Mouse (Mus musculus) right cerebral cortex, postnatal 4 days (tissue): ENCODE data around the gene Gm3415.
A peak's percentile ranks its signal among the peaks of the same experiment; 100 is the strongest.
"Not testable (repeated sequence)": the region's sequence is repeated elsewhere in the genome, so short reads cannot be mapped to it uniquely, and the experiment has no call there.

ENCODE experiments used
- DNase-seq: peaks from one replicate; pipeline ENCODE4 v3.0.0-alpha.2; 2022

The Gm3415 gene

DNA sequence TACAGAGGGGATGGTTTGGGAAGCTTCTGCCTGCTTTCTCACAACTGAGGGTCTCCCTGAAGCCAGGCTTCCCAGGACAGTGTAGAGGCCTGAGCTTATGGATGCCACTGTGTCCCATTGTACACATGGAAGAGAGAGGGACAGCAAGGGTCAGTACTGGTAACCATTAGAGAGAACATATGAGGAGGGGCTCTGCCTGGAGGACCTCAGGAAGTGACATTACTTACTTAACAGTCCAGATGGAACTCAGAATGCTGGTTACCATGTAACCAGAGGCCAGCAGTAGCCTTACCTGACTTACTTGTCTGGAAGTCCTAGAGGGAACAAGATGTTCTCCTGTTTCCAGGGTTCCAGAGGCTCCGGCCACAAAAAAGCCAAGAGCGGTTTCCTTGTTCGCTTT is at the start of gene Gm3415:
Gene Gm3415 (plus strand): TSS at position 301 of the 400 bp plus-strand sequence.
- not testable (repeated sequence) for DNase-seq

DNA sequence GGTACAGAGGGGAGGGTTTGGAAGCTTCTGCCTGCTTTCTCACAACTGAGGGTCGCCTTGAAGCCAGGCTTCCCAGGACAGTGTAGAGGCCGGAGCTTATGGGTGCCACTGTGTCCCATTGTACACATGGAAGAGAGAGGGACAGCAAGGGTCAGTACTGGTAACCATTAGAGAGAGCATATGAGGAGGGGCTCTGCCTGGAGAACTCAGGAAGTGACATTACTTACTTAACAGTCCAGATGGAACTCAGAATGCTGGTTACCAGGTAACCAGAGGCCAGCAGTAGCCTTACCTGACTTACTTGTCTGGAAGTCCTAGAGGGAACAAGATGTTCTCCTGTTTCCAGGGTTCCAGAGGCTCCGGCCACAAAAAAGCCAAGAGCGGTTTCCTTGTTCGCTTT is 42.1 kb upstream of the Gm3415 start, which contains the start of gene Gm3402:
Gene Gm3402 (plus strand): TSS at position 301 of the 400 bp plus-strand sequence.
- DNase-seq: not testable (repeated sequence)

DNA sequence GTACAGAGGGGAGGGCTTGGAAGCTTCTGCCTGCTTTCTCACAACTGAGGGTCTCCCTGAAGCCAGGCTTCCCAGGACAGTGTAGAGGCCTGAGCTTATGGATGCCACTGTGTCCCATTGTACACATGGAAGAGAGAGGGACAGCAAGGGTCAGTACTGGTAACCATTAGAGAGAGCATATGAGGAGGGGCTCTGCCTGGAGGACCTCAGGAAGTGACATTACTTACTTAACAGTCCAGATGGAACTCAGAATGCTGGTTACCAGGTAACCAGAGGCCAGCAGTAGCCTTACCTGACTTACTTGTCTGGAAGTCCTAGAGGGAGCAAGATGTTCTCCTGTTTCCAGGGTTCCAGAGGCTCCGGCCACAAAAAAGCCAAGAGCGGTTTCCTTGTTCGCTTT is 30.4 kb upstream of the Gm3415 start, which contains the start of gene Gm3404:
Gene Gm3404 (plus strand): TSS at position 301 of the 400 bp plus-strand sequence.
- not testable (repeated sequence) for DNase-seq

DNA sequence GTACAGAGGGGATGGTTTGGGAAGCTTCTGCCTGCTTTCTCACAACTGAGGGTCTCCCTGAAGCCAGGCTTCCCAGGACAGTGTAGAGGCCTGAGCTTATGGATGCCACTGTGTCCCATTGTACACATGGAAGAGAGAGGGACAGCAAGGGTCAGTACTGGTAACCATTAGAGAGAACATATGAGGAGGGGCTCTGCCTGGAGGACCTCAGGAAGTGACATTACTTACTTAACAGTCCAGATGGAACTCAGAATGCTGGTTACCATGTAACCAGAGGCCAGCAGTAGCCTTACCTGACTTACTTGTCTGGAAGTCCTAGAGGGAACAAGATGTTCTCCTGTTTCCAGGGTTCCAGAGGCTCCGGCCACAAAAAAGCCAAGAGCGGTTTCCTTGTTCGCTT is 18.6 kb upstream of the Gm3415 start, which contains the start of gene Gm3409:
Gene Gm3409 (plus strand): TSS at position 301 of the 400 bp plus-strand sequence.
- not testable (repeated sequence) for DNase-seq

DNA sequence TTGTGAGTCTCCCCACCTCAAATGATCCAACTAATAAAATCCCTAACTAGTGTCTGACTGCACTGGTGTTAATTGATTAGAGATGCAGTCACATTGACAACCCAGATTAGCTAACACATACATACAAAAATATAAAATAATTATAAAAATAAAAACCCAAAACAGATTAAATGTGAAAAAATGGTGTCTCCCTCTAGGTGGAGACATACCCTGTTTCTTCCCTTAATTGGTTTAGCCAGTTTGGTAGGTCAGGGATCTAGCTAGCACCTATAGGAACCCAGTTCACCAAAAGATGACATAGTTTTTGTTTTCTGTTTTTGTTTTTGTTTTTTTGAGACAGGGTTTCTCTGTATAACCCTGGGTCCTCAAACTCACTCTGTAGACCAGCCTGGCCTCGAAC is 8.3 kb downstream of the Gm3415 start:
- no peak for DNase-seq

DNA sequence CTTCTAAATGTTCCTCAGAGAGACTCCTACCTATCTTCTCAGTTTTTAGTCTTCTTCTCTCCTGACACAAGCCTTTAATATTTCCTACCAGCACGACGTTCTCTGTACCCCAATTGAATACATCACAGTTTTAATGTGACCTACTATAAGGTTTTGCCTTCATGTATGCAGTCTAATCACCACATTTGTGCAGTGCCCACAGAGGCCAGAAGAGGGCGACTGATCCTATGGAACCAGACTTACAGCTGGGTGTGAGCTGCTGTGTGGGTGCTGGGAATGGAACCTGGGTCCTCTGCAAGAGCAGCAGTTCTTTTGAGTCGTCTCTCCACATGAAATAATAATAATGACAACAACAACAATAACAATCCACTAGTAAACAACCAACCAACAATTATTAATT is 11.1 kb downstream of the Gm3415 start:
- DNase-seq: peak; percentile 25

DNA sequence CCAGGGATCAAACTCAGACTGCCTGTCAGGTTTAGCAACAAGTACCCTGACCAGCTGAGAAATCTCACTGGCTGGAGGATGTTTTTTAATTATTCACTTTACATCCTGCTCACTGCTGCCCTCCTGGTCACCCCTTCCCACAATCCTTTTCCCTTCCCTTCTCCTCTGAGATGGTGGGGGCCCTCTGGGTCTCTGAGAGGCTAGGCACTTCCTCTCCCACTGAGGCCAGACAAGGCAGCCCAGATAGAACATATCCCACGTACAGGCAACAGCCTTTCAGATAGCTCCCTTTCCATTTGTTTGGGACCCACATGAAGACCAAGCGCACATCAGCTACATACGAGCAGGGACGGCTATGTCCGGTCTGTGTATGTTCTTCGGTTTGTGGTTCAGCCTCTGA is 14.2 kb downstream of the Gm3415 start:
- not testable (repeated sequence) for DNase-seq

DNA sequence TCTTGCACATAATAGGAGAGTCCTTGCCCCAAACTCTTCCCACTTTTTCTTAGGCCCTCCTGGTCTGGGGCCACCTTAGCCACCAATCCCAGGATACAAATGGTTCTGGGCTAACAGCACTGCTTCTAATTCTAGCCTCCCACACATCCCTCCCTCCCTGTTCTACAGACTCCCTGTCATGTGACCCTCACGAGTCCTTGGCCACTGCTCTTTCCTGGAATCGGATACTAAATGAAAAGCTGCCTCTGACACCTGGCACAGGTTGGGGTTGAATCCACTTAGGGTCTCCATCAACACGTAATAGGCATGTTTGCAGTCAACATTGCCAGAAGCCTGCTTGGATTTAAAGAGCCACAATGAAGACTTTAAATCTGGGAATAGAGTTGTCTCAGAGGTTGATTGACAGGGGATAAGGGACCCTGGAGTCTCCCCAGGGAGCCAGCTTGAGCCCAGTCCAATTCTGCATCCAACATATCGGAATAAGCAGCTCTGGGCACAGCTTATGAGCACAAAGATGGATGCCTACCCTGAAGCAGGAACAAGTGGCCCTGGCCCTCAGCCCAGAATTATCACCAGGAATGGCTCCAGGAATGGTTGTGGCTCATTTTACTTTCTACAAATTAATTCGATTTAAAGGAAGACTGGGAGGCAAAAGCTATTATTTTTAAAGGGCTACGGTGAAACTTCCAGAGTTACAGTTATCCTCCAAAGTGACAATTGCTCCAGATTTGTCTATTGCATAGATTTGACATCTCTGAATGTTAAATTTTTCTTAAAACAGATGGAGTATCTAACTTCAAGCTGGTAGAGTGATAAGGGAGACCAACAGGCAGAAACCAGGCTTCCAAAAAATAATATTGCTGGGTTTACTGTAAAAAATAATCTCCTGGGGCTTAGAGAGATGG is 16.1 kb downstream of the Gm3415 start:
- peak; percentile 77 for DNase-seq

DNA sequence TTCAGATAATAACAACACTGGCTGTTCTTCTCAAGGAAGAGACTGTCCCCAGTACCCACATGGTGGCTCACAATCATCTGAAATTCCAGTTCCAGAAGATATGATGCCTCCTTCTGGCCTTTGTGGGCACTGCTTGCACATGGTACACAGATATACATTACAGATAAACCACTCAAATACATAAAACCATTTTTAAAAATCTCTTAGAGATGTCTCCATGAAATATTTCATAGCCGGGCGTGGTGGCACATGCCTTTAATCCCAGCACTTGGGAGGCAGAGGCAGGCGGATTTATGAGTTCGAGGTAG is 16.8 kb downstream of the Gm3415 start:
- DNase-seq: peak; percentile 11

DNA sequence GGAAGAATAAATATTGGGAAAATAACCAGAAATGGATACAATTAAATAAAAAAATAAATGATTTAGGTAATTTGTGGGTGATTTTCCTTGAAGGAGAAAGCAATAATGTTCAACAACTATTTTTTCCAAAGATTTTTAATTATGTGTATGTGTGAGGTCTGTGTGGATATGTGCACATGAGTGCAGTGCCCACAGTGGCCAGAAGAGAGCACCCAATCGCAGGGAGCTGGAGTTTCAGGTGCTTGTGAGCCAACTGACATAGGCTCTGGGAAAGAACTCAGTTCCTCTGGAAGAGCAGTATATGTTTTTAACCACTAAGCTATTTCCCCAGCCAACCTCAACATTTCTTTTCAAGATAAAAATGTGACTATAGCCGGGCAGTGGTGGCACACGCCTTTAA is 20.7 kb downstream of the Gm3415 start:
- no peak for DNase-seq

DNA sequence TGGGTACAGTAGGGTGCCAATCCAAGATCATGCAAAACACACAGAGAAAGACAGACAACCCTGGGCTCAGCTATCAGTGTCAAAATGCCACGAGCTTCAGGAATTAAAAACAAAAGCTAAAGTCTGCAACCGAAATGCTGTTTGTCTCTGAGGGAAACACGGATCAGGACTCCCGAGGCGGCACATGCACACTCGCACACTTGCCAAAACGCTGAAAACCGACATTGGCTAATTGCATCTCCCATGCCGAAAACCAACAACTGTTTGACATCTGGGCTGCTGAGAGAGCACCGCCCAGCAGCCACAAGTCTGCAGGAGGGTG is 28.2 kb downstream of the Gm3415 start:
- peak; percentile 38 for DNase-seq

DNA sequence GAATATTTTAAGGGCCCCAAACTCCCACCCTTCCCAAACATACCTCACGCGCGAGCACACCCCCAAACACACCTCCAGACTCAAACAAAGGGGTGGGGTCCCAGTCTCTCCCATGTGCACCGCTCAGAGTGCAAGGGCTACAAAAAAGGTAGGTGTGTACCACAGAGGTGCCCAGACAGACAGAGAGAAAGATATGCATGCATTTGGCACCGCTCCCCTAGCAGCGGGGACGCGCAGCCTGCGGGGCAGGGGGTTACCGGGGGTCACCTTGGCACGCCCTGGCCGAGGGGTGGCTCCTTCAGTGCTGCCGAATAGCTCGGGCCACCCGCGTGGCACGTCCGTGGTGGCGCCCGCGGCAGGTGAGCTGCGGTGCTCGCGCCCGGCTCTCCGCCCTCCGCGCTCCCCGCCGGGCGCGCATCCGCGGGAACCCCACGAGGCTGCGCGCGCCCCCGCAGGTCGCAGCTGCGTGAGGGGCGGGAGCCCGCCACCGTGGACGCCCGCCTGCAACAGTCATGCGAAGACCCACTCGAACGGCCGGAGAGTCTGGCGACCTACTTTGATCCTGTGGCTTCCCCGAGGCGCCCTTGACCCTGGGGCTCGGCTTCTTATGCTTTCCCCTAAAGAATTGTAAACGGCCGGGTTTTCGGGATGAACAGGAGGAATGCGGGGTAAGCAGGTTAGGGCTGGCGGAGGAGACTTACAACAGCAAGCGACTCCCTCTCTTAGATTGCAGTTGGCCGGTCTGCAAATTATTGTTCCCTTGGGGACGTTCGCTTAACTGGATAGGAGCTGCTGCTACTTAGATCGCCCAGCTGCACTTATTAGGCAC is 28.8 kb downstream of the Gm3415 start, which contains the start of gene Gpr12:
Gene Gpr12 (minus strand): TSS at position 762 of the 829 bp plus-strand sequence.
- peak; percentile 70 for DNase-seq

DNA sequence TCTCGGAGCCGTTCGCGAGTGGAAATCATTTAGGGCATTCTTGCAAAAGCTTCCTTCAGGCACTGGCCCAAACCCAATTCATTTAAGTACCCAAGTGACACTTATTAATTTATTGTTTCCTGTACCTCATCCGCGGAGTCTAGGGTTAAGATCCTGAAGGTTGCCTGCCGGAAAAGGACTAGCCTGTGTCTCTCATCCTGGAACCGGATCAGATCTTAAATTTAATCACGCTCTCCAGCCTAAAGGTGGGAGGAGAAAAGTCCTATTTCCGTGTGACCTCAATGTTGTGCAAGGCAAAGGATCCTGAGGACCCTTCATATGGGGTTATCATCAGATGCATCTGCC is 29.3 kb downstream of the Gm3415 start:
- no peak for DNase-seq

DNA sequence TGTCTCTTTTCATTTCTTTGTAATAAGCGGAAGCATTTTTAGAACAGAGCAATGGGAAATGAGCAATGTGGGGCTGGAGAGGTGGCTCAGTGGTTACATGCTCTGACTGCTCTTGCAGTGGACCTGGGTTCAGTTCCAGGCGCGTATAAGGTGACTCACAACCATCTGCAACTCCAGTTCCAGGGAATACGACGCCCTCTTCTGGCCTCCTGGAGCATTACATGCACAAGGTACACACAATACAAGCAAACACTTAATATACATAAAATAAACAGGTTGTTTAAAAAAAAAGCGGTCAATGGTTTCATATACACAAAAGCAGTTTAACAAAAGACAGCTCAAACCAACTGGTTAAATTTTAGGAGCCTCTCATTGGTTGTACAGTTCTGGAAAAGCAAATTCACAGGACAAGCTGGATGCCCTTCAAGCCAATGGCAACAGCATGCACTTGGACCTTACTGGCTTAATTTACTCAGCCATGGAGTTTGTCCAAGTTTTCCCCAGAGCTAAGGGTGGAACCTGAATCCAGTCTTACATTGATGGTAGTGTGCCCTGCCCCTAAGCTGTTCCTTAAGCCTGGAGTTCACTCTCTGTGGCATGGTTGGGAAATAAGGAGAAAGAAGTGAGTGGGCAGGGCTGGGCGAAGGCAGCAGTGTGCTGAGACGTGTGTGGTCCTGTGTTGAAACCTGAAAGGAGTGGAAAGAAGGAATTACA is 30.6 kb downstream of the Gm3415 start:
- DNase-seq: no peak

DNA sequence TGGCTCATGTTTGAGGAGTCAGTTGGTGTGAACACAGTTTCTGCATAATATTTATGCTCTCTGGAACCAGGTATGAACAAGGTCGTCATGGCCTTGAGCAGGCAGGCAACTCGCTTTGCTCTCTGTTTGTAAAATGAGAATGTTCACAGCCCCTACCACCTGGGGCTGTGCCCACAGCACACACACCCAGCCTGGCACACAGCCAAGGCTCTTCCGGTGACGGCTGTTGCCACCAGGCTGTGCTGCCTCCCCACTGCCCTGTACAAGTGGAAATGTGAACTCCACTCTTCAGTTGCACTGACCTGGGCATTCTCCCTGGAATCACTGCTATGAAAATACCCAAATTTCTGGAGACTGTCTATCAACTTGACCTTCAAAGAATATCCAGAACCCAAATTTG is 35.1 kb downstream of the Gm3415 start:
- no peak for DNase-seq

DNA sequence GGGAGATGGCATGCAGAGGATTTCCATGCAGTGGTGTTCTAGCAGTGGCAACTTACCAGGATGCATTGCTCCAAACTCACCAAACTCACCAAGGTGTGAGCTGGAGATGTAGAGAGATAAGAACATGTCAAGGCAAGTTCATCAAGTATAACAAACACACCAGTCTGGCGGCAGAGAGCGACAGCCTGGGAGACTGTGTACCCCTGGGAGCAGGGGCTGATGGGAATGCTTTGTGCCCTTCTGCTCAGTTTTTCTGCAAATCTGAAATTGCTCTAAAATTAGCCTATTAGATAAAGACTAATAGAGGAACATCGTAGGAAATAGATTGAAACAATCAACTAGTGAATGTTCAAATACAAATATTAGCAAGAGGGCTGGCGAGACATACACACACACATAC is 35.7 kb downstream of the Gm3415 start:
- DNase-seq: no peak

DNA sequence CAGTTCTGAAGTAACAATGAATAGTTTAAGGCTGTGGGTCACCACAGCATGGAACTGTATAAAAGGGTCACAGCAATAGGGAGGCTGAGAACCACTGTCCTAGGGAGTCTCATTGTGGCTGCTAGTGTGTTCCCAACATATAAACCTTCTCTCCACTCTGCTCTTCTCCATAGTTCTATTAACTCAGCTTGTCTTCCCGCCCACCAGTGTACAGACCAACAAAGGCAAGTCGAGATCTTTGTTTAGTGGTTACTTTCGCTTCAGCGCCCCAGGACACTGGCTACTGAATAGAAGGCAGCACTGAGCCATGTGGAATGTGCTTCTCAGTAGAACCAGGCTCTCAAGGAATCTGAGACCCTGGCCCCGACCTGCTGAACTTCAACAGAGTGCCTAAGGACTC is 36.6 kb downstream of the Gm3415 start:
- DNase-seq: no peak

DNA sequence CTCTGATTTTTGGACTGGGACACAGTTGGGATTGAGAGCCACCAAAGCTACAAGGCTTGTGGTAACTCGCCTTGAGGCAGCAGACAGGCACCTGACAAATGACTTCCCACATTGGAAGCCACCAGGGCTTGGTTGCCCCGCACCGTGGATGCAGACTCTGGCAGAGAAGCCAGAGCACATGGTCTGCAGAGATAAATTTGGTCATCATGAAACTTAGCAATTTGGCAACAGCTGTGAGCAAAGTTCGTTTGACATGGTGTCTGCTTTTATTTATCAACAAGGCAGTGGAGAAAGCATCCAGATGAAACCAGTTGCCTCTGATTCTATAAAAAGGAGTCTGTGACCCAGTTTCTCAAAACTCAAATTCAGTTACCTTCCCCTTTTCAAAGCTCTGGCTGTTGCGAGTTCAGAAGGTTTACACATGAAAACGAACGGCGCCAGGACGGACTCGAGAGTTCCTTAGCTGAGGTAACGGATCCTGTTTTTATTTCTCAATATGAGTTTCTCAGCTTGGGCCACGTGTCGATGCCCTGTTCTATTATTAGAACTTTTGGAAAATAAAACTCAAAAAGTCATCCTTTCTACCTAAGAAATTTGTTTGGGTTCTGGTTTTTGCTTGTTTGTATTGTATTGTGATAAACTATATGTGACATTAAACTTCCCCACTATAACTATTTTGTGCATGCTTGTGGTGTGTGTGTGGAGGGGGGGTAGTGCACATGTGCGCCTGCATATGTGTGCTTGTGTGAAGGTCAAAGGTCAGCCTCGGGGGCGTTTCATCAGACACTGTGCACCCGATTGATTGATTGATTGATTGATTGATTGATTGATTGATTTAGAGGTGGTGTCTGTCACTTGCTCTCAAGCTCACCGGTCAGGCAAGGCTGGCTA is 40.9 kb downstream of the Gm3415 start:
- no peak for DNase-seq

DNA sequence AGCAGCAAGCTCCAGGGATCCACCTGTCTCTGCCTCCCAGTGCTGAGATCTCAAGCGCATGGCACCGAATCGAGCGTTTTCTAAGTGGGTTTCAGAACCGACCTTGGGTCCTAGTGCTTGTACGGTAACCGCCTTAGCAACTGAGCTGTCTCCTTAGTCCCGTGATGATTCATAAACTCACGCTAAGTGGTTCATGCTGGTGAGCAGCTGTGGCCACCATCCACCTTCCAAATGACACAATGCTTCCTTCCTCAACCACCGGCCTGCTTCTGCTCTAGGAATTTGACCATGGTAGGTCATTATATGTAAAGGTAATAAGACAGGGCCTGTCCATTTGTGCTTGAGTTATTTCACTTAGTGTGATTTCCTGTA is 41.6 kb downstream of the Gm3415 start:
- no peak for DNase-seq

DNA sequence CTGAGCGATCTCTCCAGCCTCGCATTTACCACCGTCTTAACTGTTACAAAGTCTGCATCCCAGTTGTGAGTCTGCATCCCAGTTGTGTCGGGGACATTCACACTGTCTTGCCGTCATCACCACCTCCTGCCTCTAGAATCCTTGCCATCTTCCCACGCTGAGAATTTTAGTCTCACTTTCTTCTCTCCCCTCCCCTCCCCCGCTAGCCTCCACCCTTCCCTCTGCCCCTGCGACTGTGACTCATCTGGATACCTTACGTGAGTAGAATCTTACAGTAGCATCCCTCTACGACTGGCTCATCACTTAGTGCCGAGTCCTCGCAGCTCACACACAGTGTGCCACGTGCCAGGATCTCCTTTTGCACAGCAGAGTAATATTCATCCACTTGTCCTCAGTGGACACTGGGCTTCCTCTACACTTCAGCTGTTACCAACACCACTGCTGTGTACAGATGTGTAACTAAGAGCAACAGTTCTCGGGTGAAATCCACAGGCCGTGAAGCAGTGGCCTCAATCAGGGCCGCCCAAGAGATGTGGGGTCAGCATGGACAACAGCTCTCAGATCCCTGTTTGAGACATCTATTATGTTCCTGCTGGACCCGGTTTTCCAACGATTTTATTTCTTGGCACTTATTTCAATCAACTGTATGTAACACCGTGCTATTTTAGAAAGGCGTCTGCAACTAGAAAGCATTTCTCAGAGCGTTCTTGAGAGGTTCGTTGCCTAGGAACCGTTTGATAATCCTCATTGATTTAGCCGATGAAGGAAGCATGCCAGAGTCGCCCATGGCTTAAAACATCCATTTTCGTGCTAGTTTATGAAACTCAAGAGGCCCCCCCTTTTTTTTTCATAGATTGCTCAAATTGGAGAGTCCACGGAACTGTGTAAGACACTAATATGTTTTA is 42.5 kb downstream of the Gm3415 start:
- DNase-seq: peak; percentile 27

DNA sequence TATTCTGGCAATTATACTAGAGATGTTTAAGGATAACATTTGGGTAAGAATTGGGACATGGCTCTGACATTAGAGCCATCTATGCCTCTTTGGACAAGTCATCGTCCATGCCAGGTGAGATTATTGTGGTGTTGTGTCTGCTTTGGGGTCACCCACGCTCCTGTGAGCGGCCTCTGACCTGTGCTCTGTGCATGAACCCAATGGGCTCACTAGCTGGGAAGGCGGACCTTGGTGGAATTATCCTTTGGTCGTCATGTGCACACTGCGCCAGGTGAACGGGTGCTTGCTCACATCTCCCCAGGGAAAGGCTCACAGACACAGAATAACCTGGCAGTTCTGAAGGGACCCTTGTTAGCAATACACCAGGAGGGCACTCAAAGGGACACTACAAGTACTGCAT is 43.3 kb downstream of the Gm3415 start:
- DNase-seq: not testable (repeated sequence)
